Mouse (Mus musculus) intestine, embryonic 14.5 days (tissue): Measurements from ENCODE around the gene Inhba. TPM values are rescaled to one million over a fixed set of nuclear protein-coding genes. Genes with fewer than 3 reads are reported as not detected.

ENCODE experiments used
- ATAC-seq: fragments of 200-750 bp; cut with Nextera tagmentation; replicated peaks from 2 replicates; pipeline ENCODE4 v1.8.0; 2017; ENCODE audit warnings: low read depth, moderate number of reproducible peaks, moderate TSS enrichment, moderate library complexity; ENCODE audit not compliant: low FRiP score, low TSS enrichment
- DNase-seq: peaks from one replicate; pipeline ENCODE4 v3.0.0-alpha.2; 2018; ENCODE audit warnings: low spot score
- H3K27ac ChIP-seq: fragments of 300-500 bp; sonication (generic); 2 replicates; pipeline ENCODE4 v1.5.1; 2014; ENCODE audit warnings: low read depth, mild to moderate bottlenecking, control low read depth
- H3K27me3 ChIP-seq: fragments of 300-500 bp; sonication (generic); replicated peaks from 2 replicates; pipeline ENCODE4 v1.6.1; 2014; ENCODE audit warnings: low read length, control low read depth; ENCODE audit not compliant: control insufficient read depth, insufficient read depth
- H3K36me3 ChIP-seq: fragments of 300-500 bp; sonication (generic); 2 replicates; pipeline ENCODE4 v1.6.1; 2014; ENCODE audit warnings: low read length, control low read depth; ENCODE audit not compliant: control insufficient read depth, insufficient read depth
- H3K4me1 ChIP-seq: fragments of 300-500 bp; sonication (generic); replicated peaks from 2 replicates; pipeline ENCODE4 v1.6.1; 2014; ENCODE audit warnings: low read length, control low read depth, mixed read lengths; ENCODE audit not compliant: control insufficient read depth, insufficient read depth
- H3K4me2 ChIP-seq: fragments of 300-500 bp; sonication (generic); 2 replicates; pipeline ENCODE4 v1.6.1; 2014; ENCODE audit warnings: low read length
- H3K4me3 ChIP-seq: fragments of 300-500 bp; sonication (generic); 2 replicates; pipeline ENCODE4 v1.5.1; 2014; ENCODE audit warnings: low read depth, low read length, control low read depth, mixed read lengths
- H3K9ac ChIP-seq: fragments of 300-500 bp; sonication (generic); 2 replicates; pipeline ENCODE4 v1.6.1; 2014; ENCODE audit warnings: mild to moderate bottlenecking, low read length
- H3K9me3 ChIP-seq: fragments of 300-500 bp; sonication (generic); 2 replicates; pipeline ENCODE4 v1.6.1; 2016; ENCODE audit warnings: low read length, control low read depth; ENCODE audit not compliant: control insufficient read depth
- WGBS: fragments of 180-500 bp; shearing (Covaris S2); extraction: QIAGEN DNeasy Blood & Tissue Kit; methylation state at CpG from one replicate; pipeline ENCODE4 v1.1.7; 2014; 5-methylcytosine and 5-hydroxymethylcytosine counted together
- polyA plus RNA-seq: library from polyadenylated mRNA; unstranded; fragments of >200 nt; fragmentation: Nextera tagmentation; extraction: Ambion mirVana; gene quantifications from 2 replicates; pipeline ENCODE4 v1.2.1, GENCODE M21; 2014

The Inhba gene
- polyA plus RNA-seq, 1 experiment from 2014 or later, result 1.6 TPM

- H3K9ac ChIP-seq, result no peak overlapping the region
- H3K4me2 ChIP-seq, result no peak overlapping the region
- WGBS, result 71% methylated on average over 6 of the region's 6 CpGs
- H3K27ac ChIP-seq, result no peak overlapping the region
- H3K27me3 ChIP-seq, result no peaks in the 10 kb centered on the region
- no peak overlapping the region for H3K4me3 ChIP-seq
- no peaks in the 10 kb centered on the region for H3K36me3 ChIP-seq
- ATAC-seq (no peak), DNase-seq (no peak)
- H3K4me1 ChIP-seq, result no peaks in the 10 kb centered on the region
- H3K9me3 ChIP-seq, result no peaks in the 10 kb centered on the region
These were observed 21.4 kb downstream of the Inhba start for GRCm38 (mm10) chr13:16032935-16033592.

- no peak overlapping the region for H3K9ac ChIP-seq
- H3K36me3 ChIP-seq, result no peaks in the 10 kb centered on the region
- DNase-seq (no peak), ATAC-seq (no peak)
- no peak overlapping the region for H3K4me2 ChIP-seq
- WGBS, result 89% methylated on average over 2 of the region's 2 CpGs
- no peak overlapping the region for H3K27ac ChIP-seq
- H3K9me3 ChIP-seq, result no peaks in the 10 kb centered on the region
- no peak overlapping the region for H3K4me3 ChIP-seq
- no peaks in the 10 kb centered on the region for H3K27me3 ChIP-seq
- no peaks in the 10 kb centered on the region for H3K4me1 ChIP-seq
These were observed 57.4 kb downstream of the Inhba start for GRCm38 (mm10) chr13:16069079-16069478.

- no peak overlapping the region for H3K4me2 ChIP-seq
- no peak overlapping the region for H3K27ac ChIP-seq
- no peak overlapping the region for H3K9ac ChIP-seq
- no peaks in the 10 kb centered on the region for H3K4me1 ChIP-seq
- no peaks in the 10 kb centered on the region for H3K27me3 ChIP-seq
- 77% methylated on average over 5 of the region's 5 CpGs for WGBS
- DNase-seq, result no peak
- ATAC-seq, result no peak
- H3K36me3 ChIP-seq, result no peaks in the 10 kb centered on the region
- H3K4me3 ChIP-seq, result no peak overlapping the region
- H3K9me3 ChIP-seq, result no peaks in the 10 kb centered on the region
These were observed 65.6 kb downstream of the Inhba start for GRCm38 (mm10) chr13:16077276-16077675.

- ATAC-seq (no peak), DNase-seq (no peak)
- Histone ChIP-seq H3K4me1 (no peaks in the 10 kb centered on the region), H3K9ac (no peak overlapping the region), H3K9me3 (no peaks in the 10 kb centered on the region), H3K4me3 (no peak overlapping the region), H3K27ac (no peak overlapping the region), H3K36me3 (no peaks in the 10 kb centered on the region), H3K27me3 (no peaks in the 10 kb centered on the region), H3K4me2 (no peak overlapping the region)
- WGBS, result 49% methylated on average over 7 of the region's 7 CpGs
These were observed 66.6 kb downstream of the Inhba start for GRCm38 (mm10) chr13:16078216-16078731.

- no peaks in the 10 kb centered on the region for H3K27me3 ChIP-seq
- H3K9me3 ChIP-seq, result no peaks in the 10 kb centered on the region
- 62% methylated on average over 2 of the region's 2 CpGs for WGBS
- H3K27ac ChIP-seq, result no peak overlapping the region
- no peak overlapping the region for H3K4me3 ChIP-seq
- ATAC-seq (no peak), DNase-seq (no peak)
- H3K36me3 ChIP-seq, result no peaks in the 10 kb centered on the region
- no peak overlapping the region for H3K9ac ChIP-seq
- H3K4me2 ChIP-seq, result no peak overlapping the region
- no peaks in the 10 kb centered on the region for H3K4me1 ChIP-seq
These were observed 68.6 kb downstream of the Inhba start for GRCm38 (mm10) chr13:16080205-16080604.
